Mouse (Mus musculus) adrenal gland, postnatal 14 days (tissue): ENCODE measurements at regions not wholly inside any gene's neighbourhood (a gene's known extent, or its start where the extent isn't known, plus 50 kb on each side); places are given as distances from the start of the nearest gene placed in this dataset.
A peak's percentile ranks its signal among the peaks of the same experiment; 100 is the strongest.

Source experiments
- DNase-seq: peaks from one replicate; pipeline ENCODE4 v3.0.0; 2021; ENCODE audit warnings: mixed read lengths

GRCm38 (mm10) chr4:33696969-33697368, 227.4 kb upstream of the Cnr1 start:
- DNase-seq: no peak

- DNase-seq: peak; percentile 20
These were observed 222.2 kb upstream of the Cnr1 start for GRCm38 (mm10) chr4:33702028-33702666.

GRCm38 (mm10) chr4:33705722-33706121, 218.7 kb upstream of the Cnr1 start:
- DNase-seq: no peak

- peak; percentile 42 for DNase-seq
These were observed 217.6 kb upstream of the Cnr1 start for GRCm38 (mm10) chr4:33706785-33707184.

GRCm38 (mm10) chr4:33716475-33717117, 207.8 kb upstream of the Cnr1 start:
- no peak for DNase-seq

GRCm38 (mm10) chr4:33720972-33721371, 203.4 kb upstream of the Cnr1 start:
- DNase-seq: no peak

- no peak for DNase-seq
These were observed 202.4 kb upstream of the Cnr1 start for GRCm38 (mm10) chr4:33721971-33722370.

GRCm38 (mm10) chr4:33731837-33732236, 192.6 kb upstream of the Cnr1 start:
- DNase-seq: no peak

GRCm38 (mm10) chr4:33734923-33735322, 189.5 kb upstream of the Cnr1 start:
- peak; percentile 78 for DNase-seq

GRCm38 (mm10) chr4:33735442-33735966, 188.9 kb upstream of the Cnr1 start:
- peak; percentile 29 for DNase-seq

GRCm38 (mm10) chr4:33736061-33736701, 188.2 kb upstream of the Cnr1 start:
- DNase-seq: peak; percentile 81

- no peak for DNase-seq
These were observed 187.1 kb upstream of the Cnr1 start for GRCm38 (mm10) chr4:33737337-33737736.

GRCm38 (mm10) chr4:33737859-33738417, 186.5 kb upstream of the Cnr1 start:
- DNase-seq: no peak

GRCm38 (mm10) chr4:33739211-33739904, 185.0 kb upstream of the Cnr1 start:
- DNase-seq: no peak

GRCm38 (mm10) chr4:33740982-33741381, 183.4 kb upstream of the Cnr1 start:
- no peak for DNase-seq

GRCm38 (mm10) chr4:33745180-33745579, 179.2 kb upstream of the Cnr1 start:
- no peak for DNase-seq

- DNase-seq: peak; percentile 12
These were observed 177.0 kb upstream of the Cnr1 start for GRCm38 (mm10) chr4:33747316-33747895.

- no peak for DNase-seq
These were observed 156.7 kb upstream of the Cnr1 start for GRCm38 (mm10) chr4:33767721-33768120.

GRCm38 (mm10) chr4:33786027-33786426, 138.4 kb upstream of the Cnr1 start:
- no peak for DNase-seq

- DNase-seq: no peak
These were observed 137.4 kb upstream of the Cnr1 start for GRCm38 (mm10) chr4:33786958-33787357.

GRCm38 (mm10) chr4:33793398-33793797, 131.0 kb upstream of the Cnr1 start:
- DNase-seq: no peak

GRCm38 (mm10) chr4:33795461-33795860, 128.9 kb upstream of the Cnr1 start:
- DNase-seq: no peak
